Mouse (Mus musculus) cerebellum, postnatal 14 days (tissue): ENCODE data around the gene Oas3.
"Not testable (repeated sequence)": the region's sequence is repeated elsewhere in the genome, so short reads cannot be mapped to it uniquely, and the experiment has no call there.

ENCODE experiments used
- DNase-seq, 2 experiments: peaks; one replicate each; pipeline ENCODE4 v3.0.0; 2021; ENCODE audit warnings: mixed read lengths in 2 of 2

Oas3 gene

DNA sequence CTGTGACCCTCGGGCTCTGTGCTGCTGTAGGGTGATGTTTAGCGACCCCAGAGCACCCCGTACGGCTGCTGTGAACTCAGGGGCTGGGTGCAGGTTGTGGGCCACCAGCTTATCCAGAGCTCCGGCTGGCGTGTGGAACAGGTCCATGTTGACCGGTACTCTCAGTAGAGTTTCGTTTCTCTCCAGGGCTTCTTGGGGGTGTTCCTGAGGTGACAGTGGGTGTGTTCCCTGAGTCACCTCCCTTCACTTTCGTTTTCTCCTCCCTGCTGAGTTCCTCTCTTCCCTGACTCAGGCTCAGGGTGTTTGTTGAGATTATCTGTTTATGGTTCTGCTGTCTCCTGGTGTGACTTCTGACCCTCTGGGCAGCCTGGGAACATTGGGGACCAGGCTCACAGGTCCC lies at the start of gene Oas3:
Oas3 (minus strand) TSS at position 184 of the 400 bp plus-strand sequence.
- DNase-seq: no peak

DNA sequence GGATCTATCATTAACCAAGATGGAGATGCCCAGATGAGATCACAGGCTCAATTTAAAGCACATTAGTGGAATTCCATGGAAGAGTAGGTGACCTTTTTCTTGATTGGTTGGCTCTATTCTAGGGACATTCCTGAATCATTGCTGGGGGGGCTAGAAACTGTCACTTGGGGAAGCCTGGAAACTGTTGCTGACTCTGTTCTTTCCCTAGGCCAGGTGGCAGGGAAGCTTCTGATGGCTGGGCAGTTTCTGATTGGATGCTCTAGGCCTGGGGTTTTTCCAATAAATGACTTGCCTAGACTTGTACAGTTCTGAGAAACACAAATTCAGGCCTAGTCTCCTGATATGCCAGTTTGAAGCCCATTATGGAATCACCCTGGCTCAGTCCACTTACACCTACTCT lies 41.5 kb upstream of the Oas3 start:
- DNase-seq: no peak

DNA sequence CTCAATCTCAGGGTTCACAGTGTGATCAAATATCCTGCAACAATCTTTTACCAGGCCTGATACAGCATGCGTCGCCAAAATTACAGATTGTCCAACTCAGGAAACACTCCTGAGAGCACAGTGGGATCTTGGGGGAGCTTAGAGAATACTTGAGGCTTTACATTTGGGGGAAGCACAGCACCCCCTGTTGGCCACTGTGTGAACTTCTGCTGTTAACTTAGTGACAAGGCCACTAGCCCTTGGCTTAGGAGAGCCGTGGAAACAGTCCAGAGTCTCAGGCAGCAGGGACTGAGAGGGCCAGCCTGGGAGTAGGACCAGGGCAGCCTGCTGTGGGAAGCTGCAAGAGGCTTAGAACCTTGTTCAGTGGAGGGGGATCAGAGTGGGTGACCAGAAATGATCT lies 38.5 kb upstream of the Oas3 start:
- DNase-seq: peak; percentile 51 to 66

DNA sequence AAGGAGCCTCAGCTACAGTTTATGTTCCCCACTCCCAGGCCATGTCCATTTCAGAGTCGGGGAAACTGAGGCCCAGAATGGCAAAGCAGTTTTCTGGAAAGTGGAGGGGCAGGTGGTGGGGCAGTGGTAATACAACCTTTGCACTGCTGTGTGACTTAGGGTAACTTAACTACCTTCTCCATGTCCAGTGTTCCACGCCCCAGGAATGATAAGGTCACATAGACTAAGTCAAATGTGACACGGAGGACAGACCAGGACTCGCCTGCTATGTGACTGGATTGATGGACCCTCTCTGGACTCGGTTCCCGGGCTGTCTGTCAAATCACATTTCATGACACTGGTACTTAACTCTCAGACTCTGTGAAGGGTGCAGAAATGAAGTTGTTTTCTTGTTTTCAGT lies 35.6 kb upstream of the Oas3 start:
- no peak for DNase-seq

DNA sequence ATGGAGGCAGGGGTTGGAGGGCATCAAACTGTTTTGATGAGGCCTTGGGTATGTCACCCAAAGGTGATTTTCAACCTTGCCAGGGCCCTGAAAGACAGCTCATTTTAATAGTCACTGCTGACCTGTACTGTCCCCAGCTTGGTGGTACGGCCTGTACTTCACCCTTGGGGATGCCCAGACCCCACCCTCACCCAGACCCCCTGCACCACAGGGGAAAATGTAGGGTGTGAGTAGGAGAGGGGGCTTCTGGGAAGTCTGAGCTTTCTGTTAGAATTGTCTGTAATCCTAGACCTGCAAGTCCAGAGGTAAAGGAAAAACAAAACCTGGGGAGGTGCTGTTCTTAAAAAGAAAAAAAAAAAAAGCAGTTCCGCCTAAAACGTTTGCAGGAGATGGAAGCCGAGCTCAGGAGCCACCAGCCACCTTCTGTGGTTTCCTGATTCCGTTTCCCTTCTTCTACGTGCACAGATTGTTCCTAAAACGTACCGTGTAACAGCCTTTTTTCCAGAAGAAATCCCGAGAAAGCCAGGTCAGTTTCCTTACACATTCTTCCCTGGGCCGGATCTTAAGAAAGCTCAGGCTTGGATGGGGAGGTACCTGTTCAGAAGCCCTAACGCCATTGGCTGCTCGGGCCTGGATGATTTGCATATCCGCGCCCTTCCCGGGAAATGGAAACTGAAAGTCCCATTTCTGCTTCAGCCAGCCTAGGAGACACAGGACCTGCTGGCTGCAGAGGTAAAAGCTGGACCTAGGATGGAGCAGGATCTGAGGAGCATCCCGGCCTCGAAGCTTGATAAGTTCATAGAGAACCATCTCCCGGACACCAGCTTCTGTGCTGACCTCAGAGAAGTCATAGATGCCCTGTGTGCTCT lies 34.7 kb upstream of the Oas3 start, which contains the start of gene Oas1c:
Oas1c (minus strand) TSS at position 564 of the 869 bp plus-strand sequence.
- DNase-seq: peak; percentile 79 to 82

DNA sequence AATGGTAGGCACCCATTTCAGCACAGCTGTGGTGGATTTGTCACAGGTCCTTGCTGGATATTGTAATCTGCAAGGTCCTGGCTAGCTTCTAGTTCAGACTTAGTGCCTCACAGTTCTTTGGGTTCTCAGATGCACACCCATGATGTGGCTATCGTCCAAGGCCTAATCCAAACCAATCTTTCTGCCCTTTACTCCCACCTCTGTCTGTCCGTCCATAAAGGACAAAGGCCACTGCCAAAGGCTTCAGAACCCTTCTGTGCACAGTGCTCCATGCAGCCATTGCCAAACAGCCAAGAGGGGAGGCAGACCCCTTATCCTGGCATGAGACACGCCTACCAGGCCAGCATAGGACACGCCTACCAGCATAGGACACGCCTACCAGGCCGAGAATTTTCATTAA lies 31.7 kb upstream of the Oas3 start:
- no peak for DNase-seq

DNA sequence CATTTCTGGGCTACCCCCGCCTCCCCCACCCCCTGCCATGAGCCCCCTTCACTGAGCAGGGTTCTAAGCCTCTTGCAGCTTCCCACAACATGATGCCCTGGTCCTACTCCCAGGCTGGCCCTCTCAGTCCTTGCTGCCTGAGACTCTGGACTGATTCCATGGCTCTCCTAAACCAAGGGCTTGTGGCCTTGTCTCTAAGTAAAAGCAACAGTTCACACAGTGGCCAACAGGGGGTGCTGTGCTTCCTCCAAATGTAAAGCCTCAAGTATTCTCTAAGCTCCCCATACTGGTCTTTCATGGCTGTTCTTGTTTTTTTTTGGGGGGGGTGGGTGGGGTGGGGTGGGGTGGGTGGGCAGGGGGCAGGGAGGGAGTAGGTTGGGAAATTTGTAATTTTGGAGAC lies 29.0 kb upstream of the Oas3 start:
- peak; percentile 70 to 83 for DNase-seq

DNA sequence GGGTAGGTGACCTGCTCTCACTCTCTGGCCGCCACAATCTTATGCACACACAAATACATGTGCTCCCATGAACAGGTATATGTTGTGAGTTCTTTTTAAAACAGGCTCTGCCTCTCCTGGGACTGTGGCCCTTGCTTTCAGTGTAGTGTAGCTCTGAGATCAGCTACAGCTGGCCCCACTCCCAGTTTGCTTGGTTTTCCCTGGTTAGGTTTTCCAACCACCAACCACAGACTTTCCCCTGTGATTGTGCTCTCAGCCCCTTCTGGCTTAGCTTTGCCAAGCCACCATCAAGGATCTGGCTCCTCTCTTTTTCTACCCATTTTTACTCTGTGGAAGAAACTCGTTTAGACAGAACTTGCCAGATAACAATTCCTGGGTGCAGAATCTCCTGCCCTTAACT lies 26.1 kb upstream of the Oas3 start:
- no peak for DNase-seq

DNA sequence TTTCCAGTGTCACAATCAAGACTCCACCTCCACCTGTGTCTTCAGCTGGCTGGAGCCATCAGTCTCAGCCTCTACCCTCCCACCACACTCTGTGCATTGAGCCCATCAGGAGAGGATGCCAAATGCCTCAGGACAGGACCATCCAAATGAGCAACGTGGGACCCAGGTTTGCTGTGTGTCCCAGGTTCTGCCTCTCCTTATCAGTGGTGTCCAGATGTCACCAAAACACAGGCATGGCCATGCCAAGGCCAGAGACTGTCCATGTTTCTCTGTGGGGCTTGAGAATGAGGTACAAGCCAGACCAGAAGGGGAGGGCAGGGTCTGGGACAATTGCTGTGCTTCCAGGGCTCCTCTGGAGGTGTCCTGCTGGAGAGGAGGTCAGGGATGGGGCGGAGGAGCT lies 21.5 kb upstream of the Oas3 start:
- not testable (repeated sequence) for DNase-seq

DNA sequence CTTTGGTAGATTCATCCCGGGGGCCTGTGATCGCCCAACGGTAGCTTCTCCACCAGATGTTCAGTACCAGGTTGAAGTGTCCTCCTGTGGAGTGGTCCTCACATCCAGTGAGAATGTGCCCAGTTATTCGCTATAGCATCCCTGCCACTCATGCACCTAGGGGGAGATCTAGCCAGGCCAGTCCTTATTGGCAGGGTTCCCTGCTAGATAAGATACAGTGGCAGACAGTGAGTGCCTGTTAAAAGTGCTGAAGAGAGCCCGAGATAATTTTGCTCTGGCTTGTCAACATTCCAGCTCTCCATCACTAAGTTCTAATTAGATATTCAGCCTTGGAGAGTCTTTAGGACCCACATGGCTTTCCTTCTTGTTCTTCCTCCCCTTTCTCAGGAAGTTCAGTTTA lies 20.7 kb upstream of the Oas3 start:
- DNase-seq: not testable (repeated sequence)

DNA sequence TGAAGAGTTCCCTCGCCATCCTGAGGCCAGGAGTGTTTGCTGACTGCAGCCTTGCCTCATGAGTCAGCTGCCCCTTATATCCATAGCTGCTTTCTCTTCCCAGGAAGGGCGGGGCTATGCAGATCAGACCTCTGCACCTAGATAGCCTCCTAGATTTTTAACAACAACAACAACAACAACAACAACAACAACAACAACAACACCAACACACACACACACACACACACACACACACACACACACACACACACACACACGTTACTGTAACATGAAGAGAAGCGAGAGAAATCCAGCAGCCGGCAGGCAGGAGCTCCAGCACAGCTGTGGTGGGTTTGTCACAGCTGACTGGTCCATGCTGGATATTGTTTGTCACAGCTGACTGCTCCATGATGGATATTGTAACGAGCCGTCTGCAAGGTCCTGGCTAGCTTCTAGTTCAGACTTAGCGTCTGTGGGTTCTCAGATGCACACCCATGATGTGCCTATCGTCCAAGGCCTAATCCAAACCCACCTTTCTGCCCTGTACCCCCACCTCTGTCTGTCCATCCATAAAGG lies 18.1 kb upstream of the Oas3 start, which contains the start of gene Oas1e:
Oas1e (minus strand) TSS at position 51 of the 555 bp plus-strand sequence.
- DNase-seq: not testable (repeated sequence)

DNA sequence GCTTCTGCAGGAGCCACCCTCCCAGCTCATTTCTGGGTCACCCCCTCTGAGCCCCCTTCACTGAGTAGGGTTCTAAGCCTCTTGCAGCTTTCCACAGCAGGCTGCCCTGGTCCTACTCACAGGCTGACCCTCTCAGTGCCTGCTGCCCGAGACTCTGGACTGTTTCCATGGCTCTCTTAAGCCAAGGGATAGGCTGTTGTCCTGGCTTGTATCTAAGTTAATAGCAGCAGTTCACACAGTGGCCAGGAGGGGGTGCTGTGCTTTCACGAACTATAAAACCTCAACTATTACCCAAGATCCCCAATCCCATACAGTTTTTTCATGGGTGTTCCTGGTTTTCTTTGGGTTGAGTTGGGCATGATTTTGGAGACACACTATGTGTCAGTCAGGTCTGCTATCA lies 15.6 kb upstream of the Oas3 start:
- peak; percentile 75 to 86 for DNase-seq

DNA sequence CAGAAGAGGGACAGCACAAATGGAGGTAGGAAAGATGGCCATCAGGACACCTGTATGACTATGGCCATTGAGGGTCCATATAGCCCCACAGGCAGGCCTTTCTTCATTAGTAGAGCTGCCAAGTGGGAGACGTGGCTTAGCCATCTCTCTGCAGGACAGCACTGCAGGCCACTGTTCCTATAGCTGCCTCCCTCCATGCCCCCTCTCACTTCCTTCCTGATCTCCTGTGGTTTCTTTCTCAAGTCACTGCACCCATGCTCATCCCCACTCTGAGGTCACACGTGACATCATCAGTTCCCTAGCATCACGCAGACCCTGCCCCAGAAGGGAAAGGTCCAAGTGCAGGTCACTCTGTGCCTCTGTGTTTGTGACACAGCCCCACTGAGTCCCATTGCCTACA lies 9.6 kb upstream of the Oas3 start:
- no peak for DNase-seq

DNA sequence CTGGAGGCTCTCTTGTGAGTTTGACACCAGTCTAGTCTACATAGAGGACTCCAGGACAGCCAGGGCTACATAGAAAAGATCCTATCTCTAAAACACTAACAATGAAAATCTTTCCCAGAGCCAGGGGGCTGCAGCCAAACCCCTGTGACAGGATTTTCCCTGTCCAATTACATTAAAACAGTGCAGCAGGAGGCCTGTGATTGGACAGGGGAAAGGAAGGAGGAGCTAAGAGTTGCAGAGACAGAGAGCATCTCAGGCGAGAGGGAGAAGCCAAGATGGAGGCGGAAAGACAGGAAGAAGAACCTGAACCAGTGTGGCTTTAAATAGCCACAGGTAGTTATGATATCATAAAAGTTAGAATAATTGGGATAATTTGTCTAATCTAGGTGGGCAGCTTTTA lies 5.0 kb upstream of the Oas3 start:
- DNase-seq: no peak

DNA sequence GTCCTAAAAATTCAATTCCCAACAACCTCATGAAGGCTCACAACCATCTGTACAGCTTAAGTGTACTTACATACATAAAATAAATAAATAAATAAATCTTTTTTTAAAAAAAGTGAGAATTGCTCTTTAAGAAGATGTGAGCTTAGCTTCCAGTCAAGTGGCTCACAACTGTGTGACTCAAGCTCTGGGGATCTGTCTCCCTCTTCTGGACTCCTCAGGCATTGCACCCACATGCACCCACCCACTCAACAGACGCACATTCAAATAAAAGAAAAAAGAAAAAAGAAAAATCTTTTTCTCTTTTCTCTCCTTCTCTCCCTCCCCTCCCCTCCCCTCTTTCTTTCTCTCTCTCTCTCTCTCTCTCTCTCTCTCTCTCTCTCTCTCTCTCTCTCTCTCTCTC lies 4.2 kb upstream of the Oas3 start:
- DNase-seq: no peak

DNA sequence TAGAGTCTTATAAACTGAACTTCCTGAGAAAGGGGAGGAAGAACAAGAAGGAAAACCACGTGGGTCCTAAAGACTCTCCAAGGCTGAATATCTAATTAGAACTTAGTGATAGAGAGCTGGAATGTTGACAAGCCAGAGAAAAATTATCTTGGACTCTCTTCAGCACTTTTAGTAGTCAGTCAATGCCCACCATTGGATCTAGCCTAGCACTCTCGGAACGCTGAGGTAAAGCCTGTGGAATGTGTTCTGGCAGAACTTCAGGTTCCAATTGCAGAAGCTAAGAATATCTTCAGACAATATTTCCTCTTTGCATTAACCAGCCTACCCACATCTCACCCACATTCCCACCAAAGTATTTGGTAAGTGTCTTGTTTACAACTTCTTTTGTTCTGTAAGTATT lies 2.5 kb upstream of the Oas3 start:
- no peak for DNase-seq

DNA sequence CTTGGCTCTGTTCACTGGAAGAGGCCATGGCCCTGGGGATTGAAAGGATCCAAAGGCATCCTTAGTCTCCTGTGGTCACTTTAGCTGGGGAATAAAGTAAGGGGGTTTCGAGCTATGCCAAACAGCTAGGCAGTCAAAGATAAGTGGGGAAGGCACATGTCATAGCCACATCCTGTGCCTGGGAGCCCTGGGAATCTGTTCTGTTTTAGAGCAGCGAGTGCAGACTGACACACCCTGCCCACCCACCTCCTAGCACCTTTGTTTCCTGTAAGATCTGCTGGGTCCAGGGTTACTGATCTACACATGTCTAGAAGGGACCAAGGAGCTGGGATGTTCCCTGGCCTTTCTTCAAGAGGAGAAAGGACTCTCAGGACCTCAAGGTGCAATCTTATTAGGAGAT lies 1.5 kb upstream of the Oas3 start:
- no peak for DNase-seq

DNA sequence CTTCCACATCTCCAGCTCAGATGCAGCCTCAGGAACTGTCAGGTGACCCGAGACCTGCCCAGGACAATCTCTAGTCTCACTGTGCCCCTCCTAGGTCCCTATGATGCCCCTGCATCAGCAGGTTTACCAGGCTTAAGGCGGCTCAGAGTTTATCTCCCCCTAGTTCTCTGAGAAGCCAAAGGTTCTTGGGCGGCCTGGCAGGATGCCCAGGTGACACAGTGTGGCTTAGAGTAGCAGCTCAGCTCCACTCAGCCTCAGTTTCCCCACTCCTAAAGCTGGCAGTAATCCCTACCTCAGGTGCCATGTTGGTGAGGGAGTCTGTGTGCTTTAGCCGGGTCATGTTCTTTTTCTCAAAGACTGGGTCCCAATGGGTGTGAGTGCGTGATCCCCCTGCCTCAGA lies 660 bp downstream of the Oas3 start:
- no peak for DNase-seq

DNA sequence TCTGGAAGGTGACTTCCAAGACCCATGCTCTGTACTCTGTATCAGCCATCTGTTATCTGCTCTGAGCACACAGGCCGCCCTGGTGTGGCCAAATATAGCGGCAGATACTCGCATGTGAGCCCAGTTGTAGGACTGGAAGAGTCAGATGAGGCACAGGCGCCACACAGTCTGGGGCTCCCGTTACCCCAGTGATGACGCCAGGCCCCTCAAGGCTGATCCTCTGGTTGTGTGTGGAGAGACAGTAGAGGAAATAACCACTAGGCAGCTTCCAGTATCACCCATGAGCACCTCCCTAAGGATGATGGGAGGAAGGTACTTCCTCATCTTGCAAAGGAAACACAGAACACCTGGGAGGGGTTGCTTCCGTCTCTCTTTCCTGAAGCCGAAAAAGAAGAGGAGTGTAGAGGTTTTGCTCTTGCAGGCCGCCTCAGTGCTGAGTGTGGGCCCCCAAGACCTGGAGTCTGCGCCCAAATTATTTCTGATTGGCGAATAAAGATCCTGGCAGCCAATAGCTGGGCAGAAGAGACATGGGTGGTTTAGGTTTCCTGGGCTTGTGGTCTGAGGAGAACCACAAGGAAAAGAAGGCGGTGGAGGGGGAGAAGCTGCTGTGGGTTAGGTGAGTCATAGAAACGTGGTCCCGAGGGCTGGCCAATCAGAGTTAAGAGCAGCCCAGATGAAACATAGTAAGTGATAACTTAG lies 2.0 kb downstream of the Oas3 start:
- peak in 1 of 2 experiments; percentile 12 for DNase-seq

DNA sequence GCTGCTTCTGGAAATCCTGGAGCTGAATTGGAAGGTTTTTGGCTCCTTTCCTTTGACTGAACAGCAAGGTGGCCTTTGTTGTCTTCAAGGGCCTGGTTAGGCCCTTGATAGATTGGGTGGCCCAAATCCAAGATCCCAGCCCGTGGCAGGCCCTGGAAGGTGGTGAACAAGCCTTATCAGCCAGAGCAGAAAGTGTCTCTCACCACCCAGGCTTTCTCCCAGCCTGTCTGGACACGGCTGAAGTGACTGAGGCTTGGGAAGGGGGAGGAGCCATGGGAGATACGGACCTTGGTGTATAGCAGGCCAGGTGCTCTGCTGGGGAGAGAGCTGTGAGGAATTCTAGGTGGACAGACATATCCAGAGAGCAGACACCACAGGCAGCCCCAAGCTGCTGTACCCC lies 8.1 kb downstream of the Oas3 start:
- DNase-seq: no peak

DNA sequence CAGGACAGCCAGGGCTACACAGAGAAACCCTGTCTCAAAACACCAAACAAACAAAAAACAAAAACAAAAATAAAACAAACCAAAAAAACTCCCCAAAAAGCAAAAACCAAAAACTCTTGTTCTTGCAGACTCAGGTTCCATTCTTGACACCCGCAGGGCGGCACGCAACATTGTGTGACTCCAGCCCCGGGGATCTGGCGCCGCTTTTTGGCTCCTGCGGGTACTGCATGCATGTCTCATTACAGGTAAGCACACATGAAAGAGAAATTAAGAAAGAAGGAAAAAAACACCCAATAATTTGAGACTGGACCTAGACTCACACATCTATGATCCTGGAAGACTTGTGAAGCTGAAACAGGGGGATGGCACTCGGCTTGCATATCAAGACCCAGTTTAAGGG lies 12.5 kb downstream of the Oas3 start:
- DNase-seq: no peak

DNA sequence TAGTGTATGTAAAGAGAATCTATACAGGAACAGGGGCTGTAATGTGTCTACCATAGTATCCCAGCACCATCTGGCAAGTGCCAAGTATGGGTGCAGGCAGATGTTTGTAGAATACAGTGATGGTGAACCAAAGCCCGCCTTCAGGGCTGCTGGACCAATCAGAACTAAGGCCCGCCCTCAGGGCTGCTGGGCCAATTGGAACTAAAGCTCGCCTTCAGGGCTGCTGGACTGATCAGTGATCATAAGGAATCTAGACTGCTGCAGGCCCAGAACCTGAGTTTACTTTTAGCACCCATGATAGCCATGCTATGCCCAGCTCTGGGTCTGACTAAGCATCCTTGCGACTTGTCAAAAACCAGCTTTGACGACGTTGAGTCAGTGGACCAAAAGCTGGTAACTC lies 15.6 kb downstream of the Oas3 start:
- DNase-seq: peak; percentile 27 to 42

DNA sequence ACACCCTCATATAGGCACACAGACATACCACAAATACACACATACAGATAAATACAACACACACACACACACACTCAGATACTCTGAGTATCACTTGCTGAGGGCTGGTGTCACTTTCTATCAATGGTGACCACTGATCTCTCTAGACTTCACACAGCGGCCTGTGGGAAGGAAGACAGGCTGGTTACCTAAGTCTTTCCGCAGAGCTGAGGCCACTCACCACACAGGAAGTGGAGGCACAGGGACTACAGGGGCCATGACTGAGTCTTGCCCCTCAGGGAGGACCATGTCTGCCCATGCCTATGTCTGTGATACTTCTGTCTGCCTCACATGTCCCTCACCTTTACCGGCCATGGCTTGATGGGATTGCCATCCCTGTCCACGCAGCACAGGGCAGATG lies 23.2 kb downstream of the Oas3 start:
- DNase-seq: no peak

DNA sequence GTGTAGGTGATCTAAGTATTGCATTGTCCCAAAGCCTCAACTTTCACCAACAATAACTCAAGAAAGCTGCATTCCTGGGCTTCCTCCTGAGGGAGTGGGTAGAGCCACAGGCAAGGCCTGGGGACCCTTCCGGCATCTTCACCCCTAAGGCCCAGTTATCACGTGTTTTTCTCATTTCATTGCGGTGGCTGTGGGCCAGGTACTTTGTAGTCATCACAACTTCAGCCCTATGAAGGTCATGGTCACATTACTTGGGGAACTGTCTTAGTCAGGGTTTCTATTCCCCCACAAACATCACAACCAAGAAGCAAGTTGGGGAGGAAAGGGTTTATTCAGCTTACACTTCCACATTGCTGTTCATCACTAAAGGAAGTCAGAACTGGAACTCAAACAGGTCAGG lies 24.7 kb downstream of the Oas3 start:
- no peak for DNase-seq
